Mouse (Mus musculus) gastrocnemius, adult 18-20 months (tissue): ENCODE data around the gene Gm20388. TPM values are rescaled to one million over a fixed set of nuclear protein-coding genes. Genes with fewer than 3 reads are reported as not detected.

ENCODE experiments used
- DNase-seq: peaks from one replicate; pipeline ENCODE4 v3.0.0; 2021; ENCODE audit warnings: low spot score
- total RNA-seq, 2 experiments: library from RNA; stranded (reverse); gene quantifications; 2 replicates each; pipeline ENCODE4 v1.2.3; 2021

The Gm20388 gene
- total RNA-seq, 2 experiments from 2014 or later = 10.5 to 12.3 TPM

DNA sequence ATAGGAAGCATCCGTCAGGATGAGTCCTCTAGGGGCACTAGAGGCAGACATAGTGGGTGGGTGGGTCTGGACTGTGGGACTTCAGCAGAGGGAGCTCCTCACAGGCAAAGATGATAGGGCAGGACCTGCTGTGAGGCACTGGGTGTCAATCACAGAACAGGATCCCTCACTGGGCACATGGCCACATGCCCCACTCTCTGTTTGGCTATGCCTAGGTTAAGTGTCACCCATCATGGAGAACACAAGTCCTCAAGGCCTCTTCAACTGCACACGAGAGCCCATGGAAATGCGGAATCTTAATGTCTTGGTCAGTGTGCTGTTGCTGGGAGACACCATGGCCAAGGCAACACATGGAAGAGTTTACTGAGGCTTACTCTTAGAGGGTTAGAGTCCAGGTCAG is 2617.3 kb downstream of the Gm20388 start:
- DNase-seq = no peak

DNA sequence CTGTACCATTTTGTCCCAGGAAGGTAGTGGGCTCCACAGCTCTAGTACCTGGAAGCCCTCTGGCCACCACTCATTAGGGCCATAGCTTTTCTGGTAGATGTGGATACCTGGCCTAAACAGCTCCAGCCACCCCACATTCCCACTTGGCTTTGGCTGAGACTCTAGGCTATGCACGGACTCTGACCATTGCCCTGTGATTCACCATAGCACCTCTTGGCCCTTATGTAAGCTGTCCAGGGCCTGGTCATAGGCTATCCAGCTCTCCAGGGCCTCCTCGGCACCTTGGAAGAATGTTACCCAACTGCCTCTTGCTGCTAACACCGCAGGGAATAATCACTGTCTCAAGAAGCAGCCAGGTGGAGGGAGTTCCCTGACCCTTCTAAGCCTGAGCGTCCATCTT is 2618.5 kb downstream of the Gm20388 start:
- no peak for DNase-seq

DNA sequence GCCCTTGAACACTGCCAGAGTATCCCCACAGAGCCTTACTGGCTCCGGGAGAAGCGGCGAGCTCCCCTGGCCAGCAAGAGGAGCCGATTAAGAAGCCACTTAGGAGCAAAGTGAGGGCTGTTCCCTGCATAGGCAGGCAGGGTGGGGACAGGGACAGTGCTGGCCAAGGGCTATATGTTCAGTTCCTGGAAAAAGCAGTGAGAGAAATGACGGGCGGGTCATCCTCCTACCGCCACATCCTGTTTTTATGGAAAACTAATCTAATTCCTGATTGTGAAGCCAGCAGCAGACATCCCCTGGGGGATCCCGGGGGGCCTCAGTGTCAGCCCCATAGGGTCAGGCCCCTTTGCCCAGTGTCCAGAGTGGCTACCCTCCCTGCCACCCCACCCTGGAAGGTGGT is 2620.7 kb downstream of the Gm20388 start:
- DNase-seq = no peak

DNA sequence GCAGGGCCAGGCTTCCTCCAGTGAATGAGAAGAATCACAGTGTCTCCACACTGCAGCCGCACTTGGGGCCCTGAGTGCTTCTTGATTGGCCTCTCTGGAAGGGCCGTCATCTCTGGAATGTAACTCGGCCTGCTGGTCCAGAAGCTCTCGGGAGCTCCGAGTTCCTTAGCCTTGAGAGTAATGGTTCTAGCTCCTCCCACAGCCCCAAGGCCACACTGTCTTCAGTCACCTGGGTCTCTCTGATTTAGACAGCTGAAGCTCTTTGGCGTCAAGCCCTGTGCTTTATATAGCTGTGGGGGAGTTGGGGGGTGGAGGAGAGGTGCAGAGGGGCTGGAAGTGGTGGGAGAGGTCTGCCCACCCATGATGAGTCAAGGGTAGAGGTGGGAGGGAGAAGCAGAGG is 2626.4 kb downstream of the Gm20388 start:
- no peak for DNase-seq

DNA sequence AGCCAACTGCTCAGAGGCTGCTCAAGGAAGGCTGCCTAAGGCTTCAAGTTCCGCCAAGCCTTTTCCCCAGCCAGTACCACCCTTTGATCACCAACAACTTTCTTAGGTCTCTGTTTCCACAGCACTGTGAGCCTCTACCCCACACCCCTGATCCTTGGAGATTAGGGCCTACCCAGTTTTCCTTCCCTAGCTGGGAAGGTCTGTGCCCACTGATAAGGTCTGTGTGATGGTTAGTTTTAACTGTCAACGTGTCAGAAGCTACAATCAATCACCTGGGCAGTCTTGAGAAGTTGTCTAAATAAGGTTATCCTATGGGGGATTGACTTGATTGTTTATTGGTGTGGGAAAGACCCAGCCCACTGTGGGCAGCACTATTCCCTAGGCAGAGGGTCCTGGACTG is 2627.2 kb downstream of the Gm20388 start:
- DNase-seq = no peak

DNA sequence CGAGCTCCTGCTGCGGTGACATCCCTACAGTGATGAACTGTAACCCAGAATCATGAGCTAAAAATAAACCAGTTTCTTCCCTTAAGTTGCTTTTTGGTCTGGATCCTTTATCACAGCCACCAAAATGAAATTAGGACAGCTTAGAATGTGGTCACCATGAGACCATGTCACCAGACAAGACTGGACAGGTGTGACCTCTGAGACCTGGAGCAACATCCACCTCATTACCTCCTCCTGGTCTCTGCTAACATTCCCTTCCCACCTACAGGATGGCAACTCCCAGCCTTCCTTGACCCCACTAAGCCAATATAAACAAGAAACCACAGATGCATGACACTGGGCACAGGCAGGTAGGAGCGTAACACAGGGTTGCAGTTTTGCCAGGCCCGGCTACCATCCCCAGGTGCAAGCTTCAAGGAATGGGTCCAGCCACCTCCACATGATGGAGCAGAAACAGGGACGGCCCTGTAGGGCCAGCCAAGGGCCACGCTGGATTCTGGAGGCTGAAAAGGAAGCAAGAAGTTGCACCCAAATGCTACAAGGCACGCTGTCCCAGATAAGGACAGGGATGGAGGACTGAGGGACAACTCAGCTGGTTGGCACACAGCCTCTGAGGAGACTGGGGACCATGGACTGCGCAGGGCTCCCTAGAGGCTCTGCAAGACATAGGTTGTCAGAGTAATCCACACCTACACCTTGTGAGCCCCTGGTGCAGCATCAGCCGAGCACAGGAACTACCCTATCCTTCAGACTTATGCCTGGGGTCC is 2627.9 kb downstream of the Gm20388 start:
- no peak for DNase-seq

DNA sequence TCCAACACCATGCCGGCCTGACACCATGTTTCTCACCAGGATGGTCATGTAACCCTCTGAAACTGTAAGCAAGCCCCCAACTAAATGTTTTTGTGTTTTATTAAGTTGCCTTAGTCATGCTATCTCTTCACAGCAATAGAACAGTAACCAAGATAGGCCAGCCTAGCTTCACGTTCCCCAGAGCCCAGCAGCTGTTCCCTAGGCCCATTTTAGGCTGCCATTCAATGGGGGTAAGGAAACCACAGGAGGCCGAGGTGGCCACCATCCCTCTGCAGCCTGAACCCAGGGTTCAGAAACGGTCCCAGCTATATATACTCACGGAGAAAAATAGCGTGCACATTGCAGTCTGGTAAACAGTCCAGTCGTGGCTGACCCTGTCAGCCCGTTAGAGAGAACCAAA is 2633.5 kb downstream of the Gm20388 start:
- no peak for DNase-seq

DNA sequence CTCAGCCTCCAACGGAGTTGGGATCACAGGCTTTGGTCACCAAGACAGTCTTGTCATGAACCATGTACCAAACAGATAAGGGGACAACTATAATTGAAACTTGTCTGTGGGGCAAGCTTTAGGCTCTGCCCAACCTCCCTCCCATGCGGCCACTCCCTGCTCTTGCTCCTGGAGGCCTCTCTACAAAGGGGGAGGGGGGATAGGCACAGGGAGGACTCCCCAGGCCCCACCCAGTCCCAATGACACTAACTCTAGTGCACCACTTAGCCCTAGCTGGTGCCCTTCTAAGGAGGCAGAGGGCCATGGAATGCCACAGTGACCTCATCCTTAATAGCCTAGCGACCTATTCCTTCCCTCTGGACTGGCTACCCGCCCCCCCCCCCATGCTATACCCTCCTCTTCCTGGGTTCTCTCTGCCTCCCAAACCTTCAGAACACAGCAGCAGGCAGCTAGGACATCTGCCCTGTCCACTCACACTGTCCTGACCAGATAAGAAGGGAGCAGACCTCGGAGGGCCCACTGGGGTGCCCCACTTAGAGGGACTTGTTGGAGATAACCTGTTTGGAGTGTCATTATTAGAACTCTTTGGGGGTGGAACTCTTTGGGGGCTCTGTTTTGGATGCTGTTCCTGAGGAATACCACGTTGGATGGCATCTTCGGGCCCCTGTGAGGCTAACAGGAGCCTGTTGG is 2635.6 kb downstream of the Gm20388 start:
- no peak for DNase-seq

DNA sequence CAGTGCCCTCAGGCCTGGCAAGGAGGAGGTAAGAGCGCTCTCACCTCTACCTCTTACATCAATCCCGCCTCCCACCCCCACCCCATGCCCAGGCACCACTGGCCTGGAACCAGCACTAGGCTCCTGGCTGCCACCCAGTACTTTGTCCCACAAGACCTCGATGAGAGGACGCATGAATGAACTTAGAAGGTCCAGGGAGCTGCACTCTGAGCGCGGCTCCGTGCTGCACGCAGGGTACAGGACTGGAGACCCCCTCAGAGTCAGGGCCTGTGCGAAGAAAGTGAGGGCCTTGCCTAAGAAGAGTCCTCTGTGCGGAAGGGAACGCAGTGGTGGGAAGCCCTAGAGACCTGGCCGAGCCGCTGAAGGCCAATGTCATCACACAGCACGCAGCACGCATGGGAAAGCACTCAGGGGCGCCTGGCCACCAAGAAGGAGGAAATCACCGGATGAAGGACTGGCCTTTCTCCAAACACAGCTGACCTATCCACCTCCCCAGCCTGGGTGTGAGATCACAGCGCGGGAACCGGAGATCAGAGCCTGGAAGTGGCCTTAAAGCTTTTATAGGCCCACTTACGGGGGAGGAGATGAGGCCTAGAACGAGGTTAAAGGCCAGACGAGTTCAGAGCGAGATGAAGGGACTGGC is 2636.3 kb downstream of the Gm20388 start:
- DNase-seq = peak; percentile 64

DNA sequence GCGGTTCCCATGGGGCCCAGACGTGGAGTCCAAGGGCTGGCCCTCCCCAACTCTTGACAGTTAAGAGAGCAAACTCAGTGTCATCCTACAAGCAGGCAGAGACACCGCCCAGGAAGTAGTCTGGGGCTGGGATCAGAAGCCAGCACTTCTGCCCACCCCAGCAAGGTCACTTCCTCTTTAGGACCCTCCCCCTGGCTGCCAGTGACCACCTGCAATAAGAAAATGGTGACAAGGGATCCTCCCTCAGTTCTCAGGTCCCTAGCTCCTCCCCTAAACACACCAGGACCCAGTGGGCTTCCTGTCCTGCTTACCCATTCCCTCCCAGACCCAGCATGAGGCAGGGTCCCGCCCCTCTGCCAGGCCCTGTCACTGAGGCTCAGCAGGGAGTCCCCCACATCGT is 2637.2 kb downstream of the Gm20388 start:
- no peak for DNase-seq

DNA sequence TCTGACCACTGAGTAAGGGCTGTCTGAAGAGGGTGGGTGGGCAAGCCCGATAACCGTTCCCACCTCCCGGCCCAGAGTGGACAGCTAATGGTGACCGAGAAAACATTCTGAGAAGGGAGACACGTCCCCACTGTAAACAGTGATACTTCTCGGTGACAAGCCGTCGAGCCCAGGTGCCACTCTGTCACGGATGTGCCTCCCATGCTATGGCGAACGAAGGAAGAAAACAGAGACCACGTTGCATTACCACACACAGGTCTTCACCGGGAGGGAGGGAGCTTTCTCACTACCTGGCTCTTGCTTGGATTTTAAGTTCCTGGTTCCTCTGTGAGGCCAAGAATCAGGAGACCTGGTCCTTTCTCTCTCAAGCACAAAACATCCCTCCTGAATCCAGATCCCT is 2637.7 kb downstream of the Gm20388 start:
- DNase-seq = no peak

DNA sequence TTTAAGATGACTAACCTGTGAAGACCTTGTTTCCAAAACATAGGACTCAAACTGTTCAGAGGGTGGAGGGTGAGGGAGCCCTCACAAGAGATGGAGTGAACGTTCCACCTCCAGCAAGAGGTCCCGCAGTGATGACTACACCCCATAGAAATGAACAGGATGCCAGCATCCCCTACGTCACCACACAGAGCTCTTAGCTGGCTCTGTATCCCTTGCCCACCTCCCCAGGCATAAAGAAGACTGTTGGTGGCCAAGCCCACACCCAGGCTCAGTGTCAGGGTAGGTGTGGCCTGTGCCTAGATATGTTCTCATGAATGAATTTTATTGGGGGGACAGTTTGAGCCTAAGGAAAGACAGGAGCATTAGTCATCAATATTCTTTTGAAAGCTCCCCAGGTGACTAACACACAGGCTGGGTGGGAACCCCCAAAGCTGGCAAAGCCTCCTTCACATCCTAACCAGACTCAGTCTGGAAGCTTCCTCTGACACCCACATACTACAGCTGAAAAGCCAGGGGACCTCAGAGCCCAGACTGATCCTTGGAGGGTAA is 2638.3 kb downstream of the Gm20388 start:
- no peak for DNase-seq

DNA sequence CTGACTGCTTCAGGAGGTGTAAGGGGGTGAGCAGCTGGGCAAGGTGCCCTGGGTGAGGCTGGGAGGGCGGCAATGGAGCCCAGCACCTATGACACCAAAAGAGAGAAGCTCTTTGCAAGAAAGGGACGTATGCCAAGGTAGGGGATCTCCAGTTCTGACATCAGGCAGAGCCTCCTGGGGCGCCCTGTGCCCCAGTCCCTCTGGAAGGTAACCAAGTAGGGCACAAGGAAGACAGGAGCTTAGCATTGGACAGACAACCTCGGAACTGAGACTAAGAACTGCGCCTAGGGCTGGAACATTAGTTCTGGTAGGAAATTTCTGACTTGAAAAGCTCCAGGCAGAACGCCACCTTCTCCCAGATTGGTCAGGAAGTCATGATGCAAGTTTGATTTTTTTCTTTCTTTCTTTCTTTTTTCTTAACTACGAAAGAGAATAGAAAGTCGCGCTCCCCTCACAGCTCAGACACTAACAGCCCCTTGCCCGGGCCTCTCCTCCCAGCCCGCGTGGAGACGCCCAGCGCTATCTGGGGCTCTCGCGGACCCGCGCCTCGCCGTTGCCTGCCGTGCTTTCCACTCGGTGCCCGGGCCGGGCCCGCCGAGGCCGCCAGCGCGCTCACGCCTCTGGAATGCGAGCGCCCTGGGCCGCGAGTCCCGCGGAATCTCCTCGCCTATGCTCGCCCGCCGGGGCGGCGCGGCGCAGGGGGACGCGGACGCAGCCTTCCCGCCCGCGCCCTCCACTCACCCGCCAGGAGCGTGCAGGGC is 2639.8 kb downstream of the Gm20388 start:
- DNase-seq = peak; percentile 38

DNA sequence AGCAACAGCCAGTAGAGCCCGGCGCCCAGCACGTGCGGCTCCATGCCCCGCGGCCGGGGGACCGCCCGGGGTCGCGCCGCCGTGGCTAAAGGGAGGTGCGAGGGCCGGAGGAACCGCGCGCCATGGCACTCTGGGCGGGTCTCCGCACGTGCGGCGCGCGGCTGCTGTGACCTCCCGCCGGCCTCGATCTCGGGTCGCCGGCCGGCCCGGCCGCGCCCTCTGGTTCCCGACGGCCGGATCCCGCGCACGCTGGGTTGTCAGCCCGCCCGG is 2640.3 kb downstream of the Gm20388 start:
- no peak for DNase-seq

DNA sequence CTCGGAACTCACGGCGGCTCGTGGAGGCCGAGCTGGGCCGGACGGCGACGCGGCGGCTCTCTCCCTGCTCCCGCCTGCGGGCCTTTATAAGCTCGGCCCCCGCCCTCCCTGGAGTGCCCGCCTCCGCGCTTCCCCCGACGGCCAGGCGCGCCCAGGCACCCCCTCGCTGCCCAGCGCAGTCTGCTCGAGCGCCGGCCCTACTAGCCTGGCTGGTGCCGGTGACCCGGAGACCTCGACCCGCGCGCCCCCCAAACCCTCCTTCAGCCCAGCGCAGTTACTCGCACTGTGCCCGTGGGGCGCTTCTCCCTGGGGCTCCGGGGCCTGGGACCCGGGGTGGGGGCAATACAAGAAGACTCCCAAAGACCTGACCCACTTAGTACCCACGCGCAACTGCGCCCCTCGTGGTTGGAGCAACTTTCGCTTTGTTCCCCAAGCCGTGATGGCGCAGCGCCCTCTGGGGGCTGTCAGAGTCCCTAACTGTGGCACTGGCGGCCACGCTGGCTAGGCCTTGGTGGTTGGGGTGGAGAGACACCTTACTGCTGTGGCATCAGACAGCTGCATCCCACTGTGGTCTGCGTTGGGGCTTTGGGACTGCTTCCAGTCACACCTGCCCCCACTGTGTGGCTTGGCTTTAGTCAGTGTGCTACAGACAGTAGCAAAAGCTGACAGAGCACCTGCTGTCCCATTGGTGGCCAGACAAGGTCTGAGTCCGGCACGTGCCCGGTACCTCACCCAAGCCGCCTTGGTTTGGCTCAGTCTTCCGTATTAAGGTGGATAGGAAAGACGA is 2640.8 kb downstream of the Gm20388 start, which contains the start of gene Piezo1:
Gene Piezo1, minus strand, starts transcription at position 65 of the 787 bp plus-strand sequence.
- DNase-seq = peak; percentile 94

DNA sequence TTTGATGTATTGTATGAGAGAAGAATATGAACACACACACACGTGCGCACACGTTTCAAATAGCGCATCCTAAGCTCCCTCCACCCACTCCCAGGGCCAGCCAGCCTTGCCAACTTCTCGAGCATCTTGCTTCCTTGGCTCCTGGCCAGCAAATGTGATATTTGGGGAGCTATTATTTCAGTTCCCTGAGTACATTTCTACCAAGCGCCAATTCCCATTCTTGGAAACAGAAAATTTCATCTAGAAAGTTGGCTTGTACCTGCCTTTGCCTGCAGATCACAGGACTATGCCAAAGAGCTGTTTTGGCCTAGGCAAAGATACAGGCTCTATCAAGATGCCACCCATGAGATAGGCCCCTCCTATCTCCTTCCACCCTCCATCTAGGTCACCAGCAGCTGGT is 2644.1 kb downstream of the Gm20388 start:
- no peak for DNase-seq

DNA sequence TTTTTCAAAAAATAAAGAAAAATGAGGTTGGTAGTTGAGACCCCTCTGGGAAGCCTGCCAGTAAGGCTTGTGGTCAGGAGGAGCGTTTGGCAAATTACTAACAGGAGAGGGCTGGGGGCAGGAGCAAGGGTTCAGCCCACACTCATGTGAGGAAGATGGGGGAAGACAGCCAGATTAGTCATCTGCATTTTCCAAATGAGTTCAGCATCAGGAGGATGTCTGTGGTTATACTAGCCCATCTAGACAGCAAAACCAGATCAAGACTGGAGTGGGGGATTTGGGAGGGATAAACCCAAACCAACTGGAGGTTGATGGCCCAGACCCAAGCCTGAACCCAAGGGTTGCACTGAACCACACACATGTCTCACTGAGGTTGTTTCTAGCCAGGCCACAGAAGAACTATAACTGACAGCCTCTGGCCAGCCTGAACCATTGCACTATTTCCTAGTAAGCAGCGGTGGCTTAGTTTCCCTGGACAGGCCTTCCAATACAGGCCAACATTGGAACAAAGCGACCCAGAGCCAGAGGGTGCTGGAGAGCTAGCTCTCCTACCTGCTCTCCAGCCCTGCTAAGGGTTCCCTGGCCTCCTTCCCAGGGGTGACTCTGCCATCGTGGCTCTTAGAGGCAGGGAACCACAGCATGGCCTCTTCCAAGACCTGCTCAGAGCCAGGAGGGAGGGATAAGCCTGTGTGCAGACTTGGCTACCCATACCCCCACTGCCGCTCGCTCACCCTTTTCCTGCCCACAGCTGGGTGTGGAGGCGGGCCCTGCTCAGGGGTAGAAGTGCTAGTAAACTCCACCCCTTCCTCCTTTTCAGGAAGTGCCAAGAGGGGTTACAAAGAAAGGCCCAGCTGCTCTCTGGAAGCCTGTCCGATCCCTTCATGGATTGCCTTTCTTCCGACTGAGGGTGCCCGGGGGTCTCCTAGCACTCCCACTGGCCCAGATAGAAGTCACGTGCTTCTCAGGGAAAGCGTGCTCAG is 2645.7 kb downstream of the Gm20388 start:
- peak; percentile 38 for DNase-seq

DNA sequence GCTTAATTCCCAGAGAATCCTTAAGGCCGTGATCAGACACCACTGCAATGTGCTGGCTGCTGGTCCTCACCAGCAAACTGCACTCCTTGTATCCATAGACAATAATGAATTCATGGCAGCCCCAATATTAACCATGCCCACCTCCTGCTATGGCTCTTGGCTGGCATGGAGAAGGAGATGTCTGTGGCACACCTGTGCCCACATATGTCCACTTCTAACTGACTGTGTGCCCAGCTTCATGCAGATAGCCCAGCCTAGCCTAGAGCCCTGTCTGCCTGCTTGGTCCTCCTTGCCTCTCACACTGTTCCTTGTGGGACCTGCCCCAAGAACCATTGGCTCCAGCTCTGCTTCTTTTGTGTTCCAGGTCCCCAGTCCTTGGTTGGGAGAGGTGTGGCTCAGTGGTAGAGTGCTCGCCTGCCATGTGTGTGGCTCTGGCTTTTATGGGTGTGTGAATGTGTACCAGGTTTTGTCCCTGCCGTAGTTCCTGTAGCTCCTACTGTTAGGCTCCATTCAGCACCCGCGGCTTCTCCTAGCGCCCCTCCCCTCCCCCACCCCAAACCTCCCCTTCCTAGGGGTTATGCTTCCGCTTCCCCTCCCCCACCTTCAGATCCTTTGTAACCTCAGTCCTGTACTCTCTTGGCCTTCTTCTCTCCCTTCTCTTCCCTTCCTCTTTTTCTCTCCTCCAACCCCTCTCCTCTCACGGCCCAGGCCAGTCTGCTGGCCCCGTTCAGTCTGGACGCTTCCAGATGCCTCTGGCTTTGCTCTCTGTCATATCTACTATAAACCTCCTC is 2646.8 kb downstream of the Gm20388 start:
- no peak for DNase-seq
